Mouse (Mus musculus): Measurements from ENCODE around the gene Mid1. TPM values are rescaled to one million over a fixed set of nuclear protein-coding genes. Genes with fewer than 3 reads are reported as not detected.

Gene Mid1
- polyA plus RNA-seq, 1 experiment from 2014 or later: 1.1 TPM

DNA sequence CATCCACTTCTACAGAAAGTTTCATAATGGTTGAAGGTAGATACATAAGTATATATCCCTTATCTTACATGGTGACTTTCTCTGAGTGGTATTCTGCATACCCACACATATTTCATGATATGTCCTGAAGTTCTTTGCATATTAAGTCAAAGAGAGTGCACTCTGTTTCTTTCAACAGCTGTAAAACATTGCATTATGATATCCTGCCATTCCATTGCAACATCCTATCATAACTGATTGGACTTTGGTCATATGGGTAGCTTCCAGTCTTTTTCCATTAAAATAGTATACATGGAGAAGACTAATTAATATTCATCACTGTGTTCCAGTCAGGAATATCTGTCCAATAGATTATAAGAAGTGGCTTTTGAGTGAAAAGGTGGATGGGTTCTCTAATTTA, 207.1 kb downstream of the Mid1 start:
- H3K27ac ChIP-seq: no peak overlapping the region
- H3K9ac ChIP-seq: no peak overlapping the region
- H3K36me3 ChIP-seq: no peaks in the 10 kb centered on the region
- ATAC-seq (ENCODE audit: low read depth): no peak
- H3K9me3 ChIP-seq (replicated peaks): no peaks in the 10 kb centered on the region
- H3K4me2 ChIP-seq: no peak overlapping the region
- H3K4me1 ChIP-seq (replicated peaks): no peaks in the 10 kb centered on the region
- no peaks in the 10 kb centered on the region for H3K27me3 ChIP-seq
- H3K4me3 ChIP-seq (replicated peaks): no peak overlapping the region
- no peak for DNase-seq

DNA sequence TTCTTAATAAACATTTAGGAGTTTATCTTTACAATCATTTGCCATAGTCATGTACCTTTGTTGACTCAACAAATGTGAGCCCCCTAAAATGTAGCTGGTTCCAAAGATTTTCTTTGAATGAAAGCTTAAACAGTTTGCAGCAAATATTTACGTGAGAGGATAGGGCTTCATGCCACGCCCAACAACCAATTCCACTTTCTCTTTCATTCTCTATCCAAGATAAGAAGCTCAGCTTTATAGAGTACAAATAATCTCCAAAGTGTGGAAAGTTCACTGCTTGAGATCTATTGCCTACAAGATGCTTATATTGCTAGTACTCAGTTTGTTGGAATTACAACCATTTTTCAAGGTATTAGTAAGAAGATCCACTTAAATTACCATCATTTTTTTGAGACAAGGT, 207.6 kb downstream of the Mid1 start:
- WGBS (ENCODE audit: insufficient replicate concordance): 42% methylated on average over 2 of the region's 2 CpGs
- H3K9ac ChIP-seq: no peak overlapping the region
- no peaks in the 10 kb centered on the region for H3K36me3 ChIP-seq
- no peaks in the 10 kb centered on the region for H3K4me1 ChIP-seq (replicated peaks)
- no peak overlapping the region for H3K27ac ChIP-seq
- no peaks in the 10 kb centered on the region for H3K9me3 ChIP-seq (replicated peaks)
- no peak for ATAC-seq (ENCODE audit: low read depth)
- no peak for DNase-seq
- H3K27me3 ChIP-seq: no peaks in the 10 kb centered on the region
- no peak overlapping the region for H3K4me3 ChIP-seq (replicated peaks)
- H3K4me2 ChIP-seq: no peak overlapping the region

DNA sequence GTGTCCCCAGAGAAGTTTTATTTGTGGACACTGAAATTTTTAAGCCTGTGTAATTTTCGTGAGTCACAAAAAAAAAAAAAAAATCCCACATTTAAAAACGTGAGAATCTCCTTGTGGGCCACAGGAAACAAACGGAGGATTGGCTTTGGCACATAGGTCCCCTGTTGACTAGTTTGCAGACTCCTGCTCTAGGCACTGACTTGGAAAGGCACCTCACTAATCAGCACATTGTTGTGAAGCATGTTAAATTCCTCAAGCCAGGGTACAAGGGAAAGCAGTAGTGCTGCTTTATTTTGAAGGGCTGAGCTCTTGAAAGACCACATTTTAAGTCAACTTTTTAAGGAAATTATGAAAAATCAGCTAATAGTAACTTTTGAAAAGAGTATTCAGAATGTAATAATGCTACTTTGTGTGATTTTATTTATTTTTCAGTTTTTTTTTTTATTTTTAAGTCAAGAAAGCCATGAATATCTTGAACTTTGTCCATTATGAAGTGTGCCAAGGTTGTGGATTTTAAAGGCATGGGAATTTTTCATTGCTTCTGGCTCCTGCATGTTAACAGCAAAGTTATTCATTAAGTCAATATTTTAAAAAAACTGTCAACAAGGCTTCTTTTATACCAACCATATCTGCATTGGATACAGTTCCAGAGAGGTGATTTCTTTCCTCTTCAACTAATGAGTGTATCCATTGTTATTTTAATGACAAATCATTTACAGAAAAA, 214.4 kb downstream of the Mid1 start:
- H3K9ac ChIP-seq: no peak overlapping the region
- H3K27me3 ChIP-seq: no peaks in the 10 kb centered on the region
- no peak for DNase-seq
- 29% methylated on average over 3 of the region's 3 CpGs for WGBS (ENCODE audit: insufficient replicate concordance)
- no peaks in the 10 kb centered on the region for H3K36me3 ChIP-seq
- H3K9me3 ChIP-seq (replicated peaks): no peaks in the 10 kb centered on the region
- H3K4me1 ChIP-seq (replicated peaks): no peaks in the 10 kb centered on the region
- no peak overlapping the region for H3K4me3 ChIP-seq (replicated peaks)
- H3K27ac ChIP-seq: no peak overlapping the region
- no peak overlapping the region for H3K4me2 ChIP-seq
- no peak for ATAC-seq (ENCODE audit: low read depth)

DNA sequence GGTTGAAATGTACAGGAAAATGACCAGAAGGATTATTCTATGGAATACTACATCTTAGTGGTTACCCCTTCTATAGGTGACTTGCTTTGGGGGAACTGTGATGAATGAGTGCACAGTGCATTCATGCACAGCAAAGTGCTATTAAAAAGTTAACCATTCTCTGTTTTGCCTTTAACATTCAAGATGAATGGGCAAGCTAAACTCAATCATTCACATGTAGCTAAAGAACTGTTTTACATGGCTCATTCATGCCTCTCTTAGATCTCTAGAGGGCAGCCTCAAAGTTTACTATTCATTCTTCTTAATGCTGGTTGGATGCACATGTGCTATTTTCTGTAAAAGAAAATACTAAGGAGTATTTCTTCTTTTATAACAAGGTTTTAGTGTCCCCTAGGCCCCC, 217.9 kb downstream of the Mid1 start:
- H3K9me3 ChIP-seq (replicated peaks): no peaks in the 10 kb centered on the region
- no peaks in the 10 kb centered on the region for H3K36me3 ChIP-seq
- ATAC-seq (ENCODE audit: low read depth) (no peak), DNase-seq (no peak)
- H3K27me3 ChIP-seq: no peaks in the 10 kb centered on the region
- H3K27ac ChIP-seq: no peak overlapping the region
- no peaks in the 10 kb centered on the region for H3K4me1 ChIP-seq (replicated peaks)
- H3K4me3 ChIP-seq (replicated peaks): no peak overlapping the region
- no peak overlapping the region for H3K4me2 ChIP-seq
- H3K9ac ChIP-seq: no peak overlapping the region

DNA sequence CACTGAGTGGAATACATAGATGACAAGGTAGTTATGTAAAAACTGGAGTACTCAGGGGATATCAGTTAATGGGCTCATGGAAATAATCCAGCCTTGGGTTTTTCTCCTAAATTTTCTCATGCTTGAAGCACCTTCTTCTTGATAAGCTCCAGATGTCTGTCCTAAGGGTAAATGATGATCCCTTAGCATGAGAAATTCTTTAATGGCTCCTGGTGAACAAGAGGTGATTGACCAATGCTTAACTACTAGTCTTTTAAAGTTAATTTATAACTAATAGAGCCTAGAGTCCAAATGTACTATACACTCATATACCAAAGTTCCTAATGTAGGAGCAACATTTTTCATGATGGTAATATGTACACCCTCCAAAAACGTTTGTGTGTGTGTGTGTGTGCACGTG, 218.7 kb downstream of the Mid1 start:
- Histone ChIP-seq H3K9ac (no peak overlapping the region), H3K27me3 (no peaks in the 10 kb centered on the region), H3K4me1 (replicated peaks) (no peaks in the 10 kb centered on the region), H3K27ac (no peak overlapping the region), H3K4me3 (replicated peaks) (no peak overlapping the region), H3K36me3 (no peaks in the 10 kb centered on the region), H3K9me3 (replicated peaks) (no peaks in the 10 kb centered on the region), H3K4me2 (no peak overlapping the region)
- ATAC-seq (ENCODE audit: low read depth): no peak
- WGBS (ENCODE audit: insufficient replicate concordance): 24% methylated on average over 2 of the region's 2 CpGs
- no peak for DNase-seq

DNA sequence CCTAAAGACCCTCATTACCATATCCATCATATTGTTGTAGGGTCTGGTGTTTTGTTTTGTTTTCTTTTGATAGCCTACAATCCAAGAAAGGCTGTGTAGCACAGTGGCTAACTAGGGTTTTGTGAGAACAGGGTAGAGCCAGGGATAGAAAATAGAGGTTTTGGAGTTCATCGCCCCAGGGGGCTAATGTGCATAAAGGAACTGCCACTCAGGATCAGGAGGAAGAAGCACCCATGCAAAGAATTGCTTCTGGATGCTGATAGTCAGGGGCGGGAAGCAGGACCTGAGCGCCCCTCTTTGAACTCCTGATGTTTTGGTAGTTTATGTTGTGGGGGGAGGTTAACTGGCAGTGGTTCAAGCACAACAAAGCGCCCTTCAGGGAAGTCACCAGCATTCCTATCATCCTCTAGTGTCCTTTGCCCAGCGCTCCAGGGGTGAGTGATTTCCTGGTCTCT, 221.1 kb downstream of the Mid1 start:
- Histone ChIP-seq H3K27me3 (no peaks in the 10 kb centered on the region), H3K4me1 (replicated peaks) (no peaks in the 10 kb centered on the region), H3K9ac (no peak overlapping the region), H3K36me3 (no peaks in the 10 kb centered on the region), H3K4me3 (replicated peaks) (no peak overlapping the region), H3K9me3 (replicated peaks) (no peaks in the 10 kb centered on the region), H3K27ac (no peak overlapping the region), H3K4me2 (no peak overlapping the region)
- WGBS (ENCODE audit: insufficient replicate concordance): 38% methylated on average over 5 of the region's 5 CpGs
- ATAC-seq (ENCODE audit: low read depth) (no peak), DNase-seq (no peak)

DNA sequence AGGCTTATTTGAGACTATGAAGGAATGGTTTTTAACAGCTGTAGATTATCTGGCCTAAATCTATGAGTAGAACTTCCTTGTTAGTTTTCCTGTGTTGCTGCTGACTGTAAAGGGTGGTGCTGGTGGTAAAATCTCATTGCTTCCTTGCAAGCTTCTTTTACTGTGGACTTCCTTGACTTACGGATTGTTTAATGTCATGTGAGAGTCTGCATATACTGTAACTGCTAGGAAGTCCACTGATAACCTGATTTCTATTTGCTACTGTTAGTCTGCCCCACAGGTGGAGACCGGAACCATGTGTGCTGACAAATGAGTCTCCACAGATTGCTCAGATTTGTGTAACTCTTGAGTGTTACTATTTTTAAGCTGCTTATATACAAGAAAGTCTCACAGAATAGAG, 224.9 kb downstream of the Mid1 start:
- Histone ChIP-seq H3K4me3 (replicated peaks) (no peak overlapping the region), H3K4me2 (no peak overlapping the region), H3K27me3 (no peaks in the 10 kb centered on the region), H3K4me1 (replicated peaks) (no peaks in the 10 kb centered on the region), H3K9me3 (replicated peaks) (no peaks in the 10 kb centered on the region), H3K9ac (no peak overlapping the region), H3K27ac (no peak overlapping the region), H3K36me3 (no peaks in the 10 kb centered on the region)
- ATAC-seq (ENCODE audit: low read depth) (no peak), DNase-seq (no peak)
- 59% methylated on average over 2 of the region's 2 CpGs for WGBS (ENCODE audit: insufficient replicate concordance)

DNA sequence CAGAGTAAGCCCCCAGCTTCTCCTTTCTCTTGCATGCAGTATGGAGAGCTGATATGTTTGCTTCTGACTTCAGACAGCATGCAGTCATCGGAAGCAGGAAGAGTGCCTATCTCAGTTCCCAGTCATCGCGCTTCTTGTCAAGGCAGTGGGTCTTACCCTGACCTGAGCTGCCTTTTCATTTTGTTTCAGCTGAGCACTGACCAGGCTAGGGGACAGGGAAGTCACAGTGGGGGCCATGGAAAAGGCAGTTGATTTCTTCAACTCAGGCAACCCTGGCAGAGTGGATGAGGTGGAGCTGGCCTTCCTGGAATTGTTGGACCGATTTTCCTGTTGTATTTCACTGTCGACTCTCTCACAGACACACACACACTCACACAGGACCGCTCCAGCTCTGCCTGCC, 230.7 kb downstream of the Mid1 start:
- Histone ChIP-seq H3K27me3 (no peaks in the 10 kb centered on the region), H3K4me3 (replicated peaks) (no peak overlapping the region), H3K27ac (no peak overlapping the region), H3K36me3 (no peaks in the 10 kb centered on the region), H3K9ac (no peak overlapping the region), H3K4me2 (no peak overlapping the region), H3K9me3 (replicated peaks) (no peaks in the 10 kb centered on the region), H3K4me1 (replicated peaks) (no peaks in the 10 kb centered on the region)
- DNase-seq: no peak
- peak; percentile 50 for ATAC-seq (ENCODE audit: low read depth)
- WGBS (ENCODE audit: insufficient replicate concordance): 40% methylated on average over 6 of the region's 6 CpGs

DNA sequence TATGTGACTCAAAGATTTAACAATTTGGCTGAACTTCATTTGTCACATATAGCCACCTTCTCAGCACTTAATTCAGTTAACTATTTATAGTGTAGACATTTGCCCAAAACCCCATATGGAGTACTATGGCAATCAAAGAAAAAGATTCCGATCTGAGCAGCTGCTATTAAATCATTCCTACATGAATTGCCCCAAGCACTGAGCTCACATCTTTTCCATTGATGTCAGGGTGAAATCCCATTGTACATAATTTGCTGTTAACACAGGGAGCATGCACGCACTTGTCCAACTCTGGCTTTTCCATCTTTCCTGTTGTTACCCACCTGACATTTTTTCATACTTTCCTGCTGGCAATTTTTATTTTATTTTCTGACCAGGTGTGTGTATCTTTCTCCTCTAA, 237.5 kb downstream of the Mid1 start:
- 57% methylated on average over 2 of the region's 2 CpGs for WGBS (ENCODE audit: insufficient replicate concordance)
- ATAC-seq (ENCODE audit: low read depth) (no peak), DNase-seq (no peak)
- Histone ChIP-seq H3K9me3 (replicated peaks) (no peaks in the 10 kb centered on the region), H3K36me3 (no peaks in the 10 kb centered on the region), H3K4me2 (no peak overlapping the region), H3K27ac (no peak overlapping the region), H3K4me1 (replicated peaks) (no peaks in the 10 kb centered on the region), H3K4me3 (replicated peaks) (no peak overlapping the region), H3K27me3 (no peaks in the 10 kb centered on the region), H3K9ac (no peak overlapping the region)

DNA sequence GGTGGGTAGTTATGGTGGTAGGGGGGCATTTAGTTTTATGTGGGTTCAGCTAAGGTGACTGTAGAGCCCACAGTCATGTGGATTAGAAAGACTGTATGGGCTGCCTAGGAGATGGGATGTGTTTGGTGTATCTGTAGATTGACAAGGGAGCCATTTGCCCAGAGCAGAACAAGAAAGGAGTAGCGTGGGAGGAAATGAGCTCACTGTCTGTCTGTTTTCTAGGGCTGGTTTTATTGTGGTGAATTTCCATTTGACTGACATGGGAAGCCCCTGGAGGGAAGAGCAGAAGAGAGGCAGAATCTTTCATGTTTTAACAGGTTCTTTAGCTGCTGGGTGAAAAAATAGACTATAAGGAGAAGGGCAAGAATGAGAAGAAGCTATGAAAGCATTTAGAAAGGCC, 238.4 kb downstream of the Mid1 start:
- ATAC-seq (ENCODE audit: low read depth) (no peak), DNase-seq (no peak)
- 41% methylated on average over 1 of the region's 1 CpGs for WGBS (ENCODE audit: insufficient replicate concordance)
- Histone ChIP-seq H3K27me3 (no peaks in the 10 kb centered on the region), H3K4me3 (replicated peaks) (no peak overlapping the region), H3K36me3 (no peaks in the 10 kb centered on the region), H3K9me3 (replicated peaks) (no peaks in the 10 kb centered on the region), H3K9ac (no peak overlapping the region), H3K27ac (no peak overlapping the region), H3K4me1 (replicated peaks) (no peaks in the 10 kb centered on the region), H3K4me2 (no peak overlapping the region)

DNA sequence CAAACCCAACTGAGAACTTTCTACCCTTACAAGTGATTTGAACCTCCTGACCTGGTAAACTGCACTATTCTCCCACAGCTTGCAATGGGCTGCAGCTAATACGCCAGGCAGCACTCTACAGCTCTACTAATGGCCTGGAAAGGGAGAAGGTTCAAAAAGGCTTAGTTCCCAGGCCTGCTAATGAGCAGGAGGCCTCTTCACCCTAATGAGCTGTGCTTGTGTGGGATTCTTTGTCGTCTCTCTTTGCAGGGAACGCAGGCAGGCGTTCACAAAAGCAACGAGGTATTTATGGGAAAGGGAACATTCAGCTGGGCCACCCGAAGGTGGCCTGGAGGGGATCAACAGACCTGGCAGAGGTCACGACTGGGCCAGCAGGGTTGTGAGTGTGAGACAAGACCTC, 240.6 kb downstream of the Mid1 start:
- Histone ChIP-seq H3K9ac (no peak overlapping the region), H3K4me3 (replicated peaks) (no peak overlapping the region), H3K4me1 (replicated peaks) (no peaks in the 10 kb centered on the region), H3K36me3 (no peaks in the 10 kb centered on the region), H3K27me3 (no peaks in the 10 kb centered on the region), H3K4me2 (no peak overlapping the region), H3K9me3 (replicated peaks) (no peaks in the 10 kb centered on the region), H3K27ac (no peak overlapping the region)
- DNase-seq (no peak), ATAC-seq (ENCODE audit: low read depth) (no peak)
- WGBS (ENCODE audit: insufficient replicate concordance): 51% methylated on average over 7 of the region's 7 CpGs

DNA sequence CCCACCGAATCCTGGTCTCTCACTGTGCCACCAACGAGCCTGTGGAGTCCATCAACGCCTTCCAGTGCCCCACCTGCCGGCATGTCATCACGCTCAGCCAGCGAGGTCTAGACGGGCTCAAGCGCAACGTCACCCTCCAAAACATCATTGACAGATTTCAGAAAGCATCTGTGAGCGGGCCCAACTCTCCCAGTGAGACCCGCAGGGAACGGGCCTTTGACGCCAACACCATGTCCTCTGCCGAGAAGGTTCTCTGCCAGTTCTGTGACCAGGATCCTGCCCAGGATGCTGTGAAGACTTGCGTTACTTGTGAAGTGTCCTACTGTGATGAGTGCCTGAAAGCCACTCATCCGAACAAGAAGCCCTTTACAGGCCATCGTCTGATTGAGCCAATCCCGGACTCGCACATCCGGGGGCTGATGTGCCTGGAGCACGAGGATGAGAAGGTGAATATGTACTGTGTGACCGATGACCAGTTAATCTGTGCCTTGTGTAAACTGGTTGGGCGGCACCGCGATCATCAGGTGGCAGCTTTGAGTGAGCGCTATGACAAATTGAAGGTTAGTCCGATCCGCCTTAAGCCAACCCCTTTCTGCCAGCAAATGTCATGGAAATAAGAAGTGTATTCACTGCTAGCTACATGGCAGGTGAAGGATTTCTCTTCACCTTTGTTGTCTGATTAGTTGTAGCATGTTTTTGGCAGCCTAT, 242.3 kb downstream of the Mid1 start:
- DNase-seq (no peak), ATAC-seq (ENCODE audit: low read depth) (no peak)
- H3K9ac ChIP-seq: no peak overlapping the region
- no peak overlapping the region for H3K4me2 ChIP-seq
- H3K27me3 ChIP-seq: no peaks in the 10 kb centered on the region
- H3K9me3 ChIP-seq (replicated peaks): no peaks in the 10 kb centered on the region
- H3K4me3 ChIP-seq (replicated peaks): no peak overlapping the region
- 77% methylated on average over 28 of the region's 28 CpGs for WGBS (ENCODE audit: insufficient replicate concordance)
- no peaks in the 10 kb centered on the region for H3K36me3 ChIP-seq
- H3K27ac ChIP-seq: no peak overlapping the region
- H3K4me1 ChIP-seq (replicated peaks): no peaks in the 10 kb centered on the region
